Mouse (Mus musculus) spleen, postnatal 10 days (tissue): ENCODE measurements around the gene Ppil1.
"Not testable (repeated sequence)": the region's sequence is repeated elsewhere in the genome, so short reads cannot be mapped to it uniquely, and the experiment has no call there.

Experiments
- DNase-seq, 2 experiments: peaks; one replicate each; pipeline ENCODE4 v3.0.0; 2021 to 2022; ENCODE audit warnings: low spot score in 2 of 2

Ppil1 gene

DNA sequence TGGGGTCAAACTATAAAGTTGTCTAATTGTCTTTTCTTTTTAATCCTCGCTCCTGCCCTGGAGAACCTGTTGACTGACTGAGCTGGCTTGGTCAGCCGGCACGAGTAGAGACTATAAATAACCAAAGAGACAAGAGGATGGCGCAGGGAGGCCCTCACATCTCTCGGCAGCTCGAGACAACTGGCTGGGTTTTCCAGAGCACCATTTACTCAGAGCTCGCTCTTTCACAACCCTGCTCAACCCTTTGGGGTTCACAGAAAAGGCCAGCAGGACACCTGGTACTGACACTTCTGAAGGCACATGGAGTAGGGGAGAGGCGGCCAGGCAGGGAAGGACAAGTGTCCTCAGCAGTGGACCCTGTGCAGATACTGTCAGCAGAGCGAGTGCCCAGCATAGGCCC, 10.3 kb downstream of the Ppil1 start:
- no peak for DNase-seq

DNA sequence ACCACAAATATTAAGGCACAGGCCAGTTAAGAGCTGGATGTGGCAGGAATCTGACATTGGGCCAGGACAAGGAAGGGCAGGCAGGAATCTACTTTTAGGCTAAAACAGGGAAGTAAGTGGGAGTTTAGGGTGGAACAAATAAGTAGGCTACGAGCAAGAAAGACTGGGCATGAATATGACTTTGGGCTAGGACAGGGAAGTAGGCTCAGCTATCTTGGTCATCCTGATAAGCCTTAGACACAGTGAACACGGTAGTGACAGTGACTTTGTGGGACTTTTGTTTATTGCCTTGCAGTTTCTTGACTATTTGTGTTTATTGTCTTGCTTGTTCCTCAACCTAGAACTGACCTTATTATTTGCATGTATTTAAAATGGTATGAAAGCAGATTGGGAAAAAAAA, 10.8 kb downstream of the Ppil1 start:
- no peak for DNase-seq

DNA sequence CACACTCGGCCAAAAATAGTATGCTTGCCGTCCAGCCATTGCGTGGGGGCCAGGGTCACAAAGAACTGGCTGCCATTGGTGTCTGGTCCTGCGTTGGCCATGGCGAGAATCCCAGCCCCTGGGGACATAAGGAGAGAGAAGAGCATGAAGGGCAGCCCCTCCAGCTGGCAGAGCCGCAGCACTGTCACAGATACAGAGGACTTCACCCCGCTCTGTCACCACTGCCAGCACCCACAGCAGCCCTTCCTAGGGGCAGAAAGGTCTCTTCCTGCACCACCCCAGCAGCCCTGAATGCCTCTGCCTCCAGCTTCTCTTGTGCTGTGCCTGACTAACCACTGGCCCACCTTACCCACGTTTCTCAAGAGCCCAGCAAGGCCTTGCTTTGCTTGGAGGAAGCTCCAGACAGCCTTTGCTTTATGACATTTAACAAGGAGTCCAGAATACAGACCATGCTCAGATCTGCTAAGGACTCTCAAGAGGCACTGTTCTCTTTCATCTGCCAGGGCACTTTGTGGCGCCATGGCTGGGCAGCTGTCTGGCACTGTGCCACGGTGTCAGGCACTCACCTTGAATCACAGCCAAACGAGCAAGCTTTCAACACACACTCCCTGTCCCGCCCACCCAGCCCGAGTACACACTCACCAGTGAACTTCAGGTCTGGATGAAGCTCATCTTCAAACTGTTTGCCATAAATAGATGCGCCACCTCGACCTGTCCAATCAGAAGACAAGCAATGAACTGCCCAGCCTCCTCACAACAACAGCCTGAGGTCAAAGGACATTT, 12.2 kb downstream of the Ppil1 start:
- no peak for DNase-seq

DNA sequence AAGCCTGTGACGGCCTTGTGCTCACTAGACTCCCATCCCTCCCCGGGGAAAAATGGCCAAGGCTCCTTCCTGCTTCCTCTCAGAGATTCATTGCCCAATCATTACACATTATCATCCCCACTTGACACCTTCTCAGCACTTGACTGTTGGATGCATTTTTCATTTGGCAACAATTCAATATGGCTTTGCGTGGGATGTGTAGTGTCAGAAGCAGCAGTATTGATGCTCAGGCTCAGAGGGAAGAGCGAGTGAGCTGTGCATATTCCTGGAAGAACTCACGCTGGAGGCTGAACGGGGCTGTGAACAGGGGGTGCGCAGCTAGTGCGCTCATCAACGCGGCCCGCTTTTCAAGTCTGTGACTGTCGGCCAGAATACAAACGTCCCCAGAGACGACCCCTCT, 13.0 kb downstream of the Ppil1 start:
- not testable (repeated sequence) for DNase-seq

DNA sequence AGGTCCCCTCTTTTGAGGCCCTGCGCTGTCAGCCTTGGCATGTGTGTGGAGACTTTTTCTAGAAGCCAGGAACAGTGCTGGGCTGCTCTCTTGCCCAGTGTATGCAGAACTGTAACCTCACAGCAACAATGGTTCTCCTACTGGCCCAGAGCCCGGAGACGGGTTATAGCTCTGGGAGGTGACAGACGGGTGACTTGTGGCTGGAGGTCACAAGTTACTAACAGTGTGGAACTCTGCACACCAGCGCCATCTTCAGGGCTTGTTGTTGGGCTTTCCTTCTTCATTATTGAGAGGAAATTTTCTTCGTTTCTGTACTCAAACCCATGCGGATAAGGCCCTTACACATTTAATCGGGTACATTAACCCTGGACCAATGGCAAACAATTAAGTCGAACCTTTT, 14.5 kb downstream of the Ppil1 start:
- DNase-seq, result peak in 1 of 2 experiments; percentile 66

DNA sequence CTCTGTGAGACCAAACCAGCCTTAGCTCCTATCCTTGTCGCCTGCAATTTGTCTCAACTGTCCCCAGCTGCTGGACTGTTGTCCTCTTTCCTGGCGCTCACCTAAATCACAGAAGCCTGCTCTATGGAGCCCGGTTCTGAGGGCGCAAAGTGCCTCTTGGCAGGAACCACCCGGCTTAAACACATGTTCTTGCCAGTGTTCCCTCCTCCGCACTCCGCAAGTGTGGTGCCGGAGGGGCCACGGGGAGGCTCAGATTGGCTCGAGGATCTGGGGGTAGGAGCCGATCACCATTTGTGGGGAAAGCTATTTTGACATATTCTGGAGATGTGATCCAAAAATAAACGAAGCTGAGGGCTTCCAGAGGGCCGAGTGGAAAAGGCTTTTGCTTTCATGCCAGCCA, 16.1 kb downstream of the Ppil1 start:
- no peak for DNase-seq

DNA sequence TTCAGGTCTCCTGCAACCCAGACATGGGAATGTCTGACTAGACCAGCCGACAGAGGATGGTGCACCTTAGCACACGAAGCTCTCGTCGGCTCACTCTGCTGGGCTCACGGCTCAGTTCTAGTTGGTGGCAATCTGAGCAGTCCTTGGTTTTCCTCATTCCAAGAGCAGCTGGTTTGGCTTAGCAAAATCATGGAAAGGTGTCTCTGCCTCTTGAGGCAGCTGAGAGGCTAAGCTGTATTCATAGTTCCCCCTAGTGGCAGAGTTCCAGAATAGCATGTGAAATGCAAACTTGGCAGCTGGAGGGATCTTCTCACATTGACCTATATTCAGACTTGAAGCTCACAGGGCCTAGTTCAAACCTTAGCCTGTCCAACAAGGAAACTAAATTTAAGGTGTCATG, 17.4 kb downstream of the Ppil1 start:
- DNase-seq, result no peak

DNA sequence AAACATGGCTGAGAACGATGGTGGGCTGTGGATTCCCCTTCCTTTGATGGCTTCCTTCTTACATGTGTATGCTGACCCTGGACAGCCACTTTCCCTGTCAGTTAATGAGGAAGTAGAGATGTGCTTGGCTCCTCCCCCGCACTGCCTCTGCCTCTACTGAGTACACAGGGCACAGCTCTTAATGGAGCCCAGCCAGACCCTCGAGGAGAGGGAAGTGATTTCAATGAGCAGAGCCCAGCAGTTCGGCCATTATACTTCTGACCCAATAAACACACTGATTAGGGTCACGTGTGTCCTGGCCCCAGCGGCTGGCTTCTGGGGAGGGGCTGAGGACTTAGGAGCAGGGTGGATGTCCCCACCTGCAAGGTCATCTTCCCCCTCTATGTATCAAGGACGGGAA, 18.3 kb downstream of the Ppil1 start:
- DNase-seq, result peak in 1 of 2 experiments; percentile 51

DNA sequence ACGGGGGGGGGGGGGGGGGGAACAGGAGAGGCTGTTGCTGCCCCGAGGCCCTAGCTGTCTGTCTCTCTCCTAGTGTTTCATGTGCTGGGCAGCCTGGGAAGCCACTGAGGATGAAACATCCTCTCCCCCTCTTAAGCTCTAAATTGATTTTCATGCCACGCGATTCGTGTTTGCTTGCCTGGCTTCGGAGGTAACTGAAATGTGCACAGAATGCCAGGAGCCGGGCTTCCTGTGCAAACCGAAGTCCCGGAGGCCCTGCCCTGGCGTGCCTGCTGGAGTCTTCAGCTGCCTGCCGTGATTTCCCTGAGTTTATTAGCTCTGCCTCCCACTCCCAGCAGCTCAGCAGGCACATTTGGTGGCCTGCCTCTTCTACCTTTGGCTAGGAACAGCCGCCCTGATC, 19.1 kb downstream of the Ppil1 start:
- no peak for DNase-seq

DNA sequence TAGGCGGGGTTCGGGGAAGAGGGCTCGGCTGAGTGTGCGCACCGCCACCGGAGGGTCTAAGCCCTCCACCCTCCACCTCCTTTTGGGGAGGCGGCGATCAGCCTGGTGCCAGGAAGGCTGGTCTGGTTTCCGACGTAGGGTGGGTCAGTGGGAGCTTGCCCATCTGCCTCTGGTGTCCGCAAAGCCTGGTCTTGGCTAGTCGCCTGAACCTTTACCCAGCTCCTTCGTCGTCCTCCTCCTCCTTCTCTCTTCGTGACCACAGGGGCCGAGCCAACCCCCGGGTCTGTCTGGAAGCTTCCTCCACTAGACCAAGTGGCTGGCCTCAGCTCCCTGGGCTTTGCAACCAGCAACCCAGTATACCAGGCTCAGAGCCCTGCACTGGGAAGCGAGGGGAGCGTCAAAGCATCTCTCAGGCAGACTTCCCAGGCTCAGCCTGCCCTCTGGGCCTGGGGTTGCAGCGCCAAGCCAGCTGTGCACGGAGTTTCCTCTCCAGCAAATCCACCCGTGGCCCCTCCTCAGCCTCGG, 25.5 kb downstream of the Ppil1 start:
- no peak for DNase-seq

DNA sequence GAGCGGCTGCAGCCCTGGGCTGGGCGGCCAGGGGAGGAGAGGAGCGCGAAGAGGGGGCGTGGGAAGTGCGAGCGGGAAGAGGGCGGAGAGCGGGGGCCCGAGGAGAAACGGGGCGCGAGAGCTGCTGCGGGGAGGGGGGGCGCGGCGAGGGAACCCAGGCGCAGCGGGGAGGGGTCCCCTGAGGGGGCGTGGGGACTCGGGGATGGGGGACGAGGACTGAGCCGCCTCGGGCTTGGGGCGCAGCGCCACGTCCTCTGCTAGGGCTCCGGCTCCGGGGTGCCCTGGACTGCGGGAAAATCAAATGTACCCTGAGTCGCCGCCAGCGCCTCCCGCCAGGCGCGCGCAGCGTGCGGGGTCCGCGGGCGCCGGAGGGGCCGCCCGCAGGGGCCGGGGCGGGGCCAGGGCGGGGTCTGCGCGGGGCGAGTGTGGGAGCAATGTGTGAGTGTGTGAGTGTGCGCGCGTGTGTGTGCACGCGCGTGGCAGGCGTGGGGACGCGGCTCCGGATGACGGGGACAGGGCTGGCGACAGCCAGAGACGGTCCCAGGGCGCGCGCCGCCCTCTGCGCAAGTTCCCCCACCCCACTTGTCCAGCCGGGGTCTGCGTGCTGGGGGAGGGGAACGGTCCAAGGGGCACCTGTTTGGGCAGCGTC, 26.1 kb downstream of the Ppil1 start, which contains the start of gene Cpne5:
Gene Cpne5, minus strand, starts transcription at position 396 of the 649 bp plus-strand sequence.
- DNase-seq, result no peak

DNA sequence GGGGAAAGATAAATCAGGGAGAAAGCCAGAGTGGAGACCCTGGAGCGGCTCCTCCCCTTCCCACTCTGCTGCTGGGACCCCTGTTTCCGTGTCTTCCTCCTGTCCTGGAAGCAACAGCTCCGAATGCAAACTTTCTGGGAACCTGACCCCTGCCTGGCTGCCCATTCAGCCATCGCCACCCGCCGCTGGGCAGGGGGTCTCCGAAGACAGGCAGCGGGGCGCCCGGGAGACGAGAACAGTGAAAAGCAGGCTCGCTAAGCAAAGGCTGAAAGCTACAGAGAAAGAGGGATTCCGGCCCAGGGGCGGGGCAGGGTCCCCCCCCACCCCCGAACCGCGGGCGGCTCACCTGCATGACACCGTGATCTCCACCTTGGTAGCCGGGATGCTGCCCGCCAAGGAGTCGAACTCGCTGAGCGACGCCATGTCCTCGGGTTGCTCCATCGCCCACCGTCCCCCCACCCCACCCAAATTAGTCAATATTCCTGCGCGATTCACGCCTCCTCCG, 26.7 kb downstream of the Ppil1 start:
- no peak for DNase-seq

DNA sequence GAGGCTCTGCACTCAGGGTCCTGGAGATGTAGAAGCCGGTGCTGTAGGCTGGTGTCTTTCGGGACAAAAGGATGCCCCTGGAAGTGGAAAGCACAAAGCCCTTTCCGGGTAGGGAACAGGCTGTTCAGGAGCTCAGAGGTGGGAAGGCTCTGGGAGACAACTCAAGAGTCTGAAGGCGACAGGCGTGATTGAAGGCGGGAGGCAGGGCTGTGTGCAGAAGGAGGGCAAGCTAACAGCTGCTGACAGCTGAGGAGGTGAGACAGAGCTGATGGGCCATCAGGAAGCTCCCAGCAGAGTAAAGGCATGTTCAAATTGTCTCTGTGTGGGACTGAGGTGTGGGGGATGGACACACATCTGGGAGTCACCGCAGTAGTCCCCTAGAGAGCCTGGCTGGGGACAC, 27.9 kb downstream of the Ppil1 start:
- no peak for DNase-seq

DNA sequence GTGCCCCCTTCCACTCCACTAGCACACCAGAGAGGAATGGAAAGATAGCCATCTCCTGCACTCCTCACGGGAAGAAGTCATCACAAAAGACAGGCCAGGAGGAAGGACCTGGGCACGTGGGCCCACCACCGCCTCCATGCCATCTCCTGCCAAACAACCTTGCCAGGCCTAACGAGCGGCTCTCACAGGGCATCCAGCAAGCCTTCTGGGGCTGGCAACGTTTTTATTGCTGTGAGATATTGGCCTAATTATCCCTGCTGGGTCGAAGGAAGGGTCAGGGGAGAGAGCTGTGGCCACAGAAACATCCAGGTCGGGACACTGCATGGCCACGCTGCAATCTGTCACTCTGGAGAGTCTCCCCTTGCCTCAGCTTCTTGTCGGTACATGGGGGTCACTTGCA, 32.9 kb downstream of the Ppil1 start:
- no peak for DNase-seq

DNA sequence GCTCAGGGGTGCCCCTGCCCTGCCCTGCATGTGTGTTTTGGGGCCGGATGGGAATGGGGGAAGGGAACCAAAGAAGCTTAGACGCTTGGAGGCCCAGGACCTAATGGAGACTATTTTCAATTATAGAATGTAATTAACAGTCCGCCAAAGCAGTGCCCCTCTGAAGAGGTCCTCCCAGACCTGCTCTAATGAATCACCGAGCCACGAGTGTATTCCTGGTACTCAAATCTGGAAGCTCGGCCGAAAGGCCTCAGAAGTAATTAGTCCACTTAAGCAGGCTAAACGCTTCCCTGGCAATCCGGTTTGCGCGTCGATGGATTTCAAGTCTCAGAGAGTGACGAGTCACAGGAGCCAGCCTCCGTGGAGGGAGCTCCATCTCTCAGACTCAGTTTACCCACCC, 43.4 kb downstream of the Ppil1 start:
- no peak for DNase-seq

DNA sequence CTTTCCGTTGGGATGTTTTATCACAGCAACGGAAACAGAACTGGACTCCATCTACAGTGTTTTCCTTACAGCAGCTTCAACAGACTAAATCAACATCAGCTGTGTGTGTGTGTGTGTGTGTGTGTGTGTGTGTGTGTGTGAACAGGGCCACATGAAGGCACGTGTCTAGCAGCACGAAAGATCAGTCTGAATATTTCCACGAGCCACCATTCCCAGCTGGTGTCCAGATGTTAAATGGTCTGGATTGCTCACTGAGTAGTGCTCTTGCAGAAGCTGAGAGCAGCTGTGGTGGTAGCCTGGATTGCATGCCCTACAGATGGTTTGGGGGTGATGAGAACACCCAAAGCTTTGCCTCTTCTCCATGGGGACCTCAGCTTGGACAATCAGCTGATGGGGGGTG, 46.0 kb downstream of the Ppil1 start:
- DNase-seq, result no peak

DNA sequence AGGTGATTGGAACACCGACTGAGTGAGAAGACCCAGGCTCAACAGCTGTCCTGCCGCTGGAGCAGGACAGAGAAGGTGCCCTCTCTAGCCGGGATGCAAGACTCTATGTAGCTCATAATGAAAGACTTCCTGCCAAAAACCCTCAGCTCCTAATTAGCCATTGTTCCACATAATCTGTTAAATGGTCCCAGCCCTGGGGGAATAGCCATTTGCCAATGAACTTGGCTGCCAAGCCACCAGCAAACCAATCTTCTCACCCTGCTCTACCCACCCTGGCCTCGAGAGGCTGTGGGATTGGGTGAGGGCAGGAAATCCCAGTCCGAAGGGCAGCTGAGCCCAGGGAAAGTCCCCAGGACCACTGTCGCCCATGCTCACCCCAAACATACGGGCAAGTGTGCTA, 47.9 kb downstream of the Ppil1 start:
- no peak for DNase-seq

DNA sequence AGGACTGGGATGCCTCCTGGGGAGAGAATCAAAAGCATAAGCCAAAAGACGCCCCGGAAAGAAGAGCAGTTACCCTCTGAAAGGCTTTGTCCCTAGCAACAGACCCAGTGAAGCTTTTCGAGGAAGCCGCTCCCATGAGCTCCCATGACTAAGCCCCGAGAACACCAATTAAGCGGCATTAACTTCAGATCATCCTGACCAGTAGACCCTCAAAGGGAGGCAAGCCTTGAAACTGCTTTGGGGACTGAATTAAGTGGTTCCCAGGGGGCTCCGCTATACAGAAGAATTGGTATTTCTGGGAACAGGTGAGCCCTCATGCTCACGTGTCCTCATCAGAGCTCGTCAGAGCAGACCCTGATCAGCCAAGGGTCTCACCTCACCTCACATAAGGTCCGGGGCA, 49.3 kb downstream of the Ppil1 start:
- DNase-seq, result no peak

DNA sequence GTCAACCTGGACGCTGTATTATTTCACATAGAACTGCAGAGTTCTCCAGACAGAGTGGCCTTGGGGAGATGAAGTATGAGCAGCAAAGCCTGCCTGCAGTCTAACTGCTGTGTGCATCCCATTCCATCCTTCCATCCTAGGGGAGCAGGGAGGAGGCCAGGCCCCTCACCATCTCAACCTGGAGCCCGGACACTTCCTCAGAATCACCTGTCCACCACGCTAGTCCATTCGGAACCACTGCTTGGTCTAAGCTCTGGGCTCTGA, 49.9 kb downstream of the Ppil1 start:
- no peak for DNase-seq

DNA sequence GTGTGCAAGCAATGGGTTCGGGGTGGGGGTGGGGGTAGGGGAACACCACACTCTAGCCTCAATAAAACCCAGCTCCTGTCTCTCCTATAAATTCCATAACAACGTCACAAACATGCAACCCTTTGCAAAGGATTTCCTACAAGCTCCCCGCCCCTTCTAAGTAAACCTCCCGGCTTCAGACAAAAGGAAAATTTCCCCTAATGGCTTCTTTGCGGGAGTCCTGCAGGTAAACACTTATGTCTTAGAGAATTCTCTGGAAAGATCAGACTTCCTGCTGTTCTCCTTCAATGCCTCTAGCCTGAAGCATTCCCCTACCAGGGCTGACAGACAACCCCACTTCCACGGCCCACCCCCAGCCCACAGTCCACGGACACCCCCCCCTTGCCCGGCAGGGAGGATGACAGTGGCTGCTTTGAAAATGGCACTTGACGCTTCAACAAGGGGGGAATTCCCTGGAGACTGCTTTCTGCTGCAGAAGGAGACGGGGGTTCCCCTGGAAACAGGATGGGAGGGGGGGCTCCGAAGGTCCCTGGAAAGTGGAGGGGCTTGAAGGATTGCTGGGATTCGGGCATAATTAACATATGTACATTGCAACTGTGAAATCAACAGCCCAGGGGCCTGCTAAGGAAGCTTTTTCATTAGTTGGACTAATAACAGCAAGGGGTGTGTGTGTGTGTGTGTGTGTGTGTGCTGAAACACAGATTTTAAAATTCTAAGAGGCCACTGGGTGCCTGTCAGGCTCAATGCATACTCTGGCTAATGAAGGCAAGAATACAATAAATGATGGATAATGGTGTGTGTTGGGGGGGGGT, 50.4 kb downstream of the Ppil1 start:
- no peak for DNase-seq

DNA sequence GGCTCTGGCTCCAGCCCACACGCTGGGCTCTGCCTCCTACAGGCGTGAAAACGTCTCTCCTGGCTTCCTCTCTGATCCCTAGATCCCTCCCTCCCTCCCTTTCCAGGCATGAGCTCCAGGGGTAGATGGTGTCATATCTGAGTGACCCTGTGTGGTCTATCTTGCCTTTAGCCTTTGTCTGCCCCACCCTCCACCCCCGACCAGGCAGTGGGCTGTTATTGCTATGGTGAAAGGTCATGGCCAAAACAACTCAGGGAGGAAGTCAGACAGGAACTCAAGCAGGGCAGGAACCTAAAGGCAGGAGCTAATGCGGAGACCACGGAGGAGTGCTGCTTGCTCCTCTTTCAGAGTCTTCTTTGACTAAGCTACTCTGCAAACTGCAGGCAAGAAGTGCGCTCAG, 52.1 kb downstream of the Ppil1 start:
- no peak for DNase-seq

DNA sequence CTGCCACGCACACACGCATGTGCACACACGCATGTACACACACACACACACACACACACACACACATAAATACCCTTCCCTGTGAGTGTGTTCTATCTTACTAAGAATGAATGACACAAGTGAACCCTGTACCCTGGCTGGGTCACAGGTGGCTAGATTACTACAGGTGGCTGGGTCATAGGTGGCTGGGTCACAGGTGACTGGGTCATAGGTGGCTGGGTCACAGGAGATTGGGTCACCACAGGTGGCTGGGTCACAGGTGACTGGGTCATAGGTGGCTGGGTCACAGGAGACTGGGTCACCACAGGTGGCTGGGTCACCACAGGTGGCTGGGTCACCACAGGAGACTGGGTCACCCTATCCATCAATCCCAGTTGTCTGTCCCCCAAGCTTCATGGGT, 53.9 kb downstream of the Ppil1 start:
- no peak for DNase-seq

DNA sequence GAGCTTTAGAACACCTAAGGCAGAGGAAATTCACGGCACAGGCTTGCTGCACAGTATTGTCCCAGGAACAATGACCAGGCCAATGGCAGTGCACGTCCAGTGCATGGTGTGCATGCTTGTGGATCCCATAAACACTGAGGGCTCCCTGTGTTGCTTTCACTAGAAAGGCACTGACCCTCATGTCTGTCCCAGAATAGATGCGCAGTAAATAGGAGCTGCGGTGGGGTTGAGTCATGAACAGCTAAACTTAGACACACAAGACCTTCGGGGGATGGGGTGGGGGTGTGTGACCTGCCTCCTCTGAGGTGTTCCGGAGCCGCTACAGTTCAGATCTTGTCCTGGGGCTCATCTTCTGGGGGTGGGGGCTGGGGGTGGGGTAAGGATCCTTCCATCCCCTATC, 57.9 kb downstream of the Ppil1 start:
- DNase-seq, result no peak
